Mouse (Mus musculus): ENCODE results near the gene Rcan1.

Gene Rcan1

DNA sequence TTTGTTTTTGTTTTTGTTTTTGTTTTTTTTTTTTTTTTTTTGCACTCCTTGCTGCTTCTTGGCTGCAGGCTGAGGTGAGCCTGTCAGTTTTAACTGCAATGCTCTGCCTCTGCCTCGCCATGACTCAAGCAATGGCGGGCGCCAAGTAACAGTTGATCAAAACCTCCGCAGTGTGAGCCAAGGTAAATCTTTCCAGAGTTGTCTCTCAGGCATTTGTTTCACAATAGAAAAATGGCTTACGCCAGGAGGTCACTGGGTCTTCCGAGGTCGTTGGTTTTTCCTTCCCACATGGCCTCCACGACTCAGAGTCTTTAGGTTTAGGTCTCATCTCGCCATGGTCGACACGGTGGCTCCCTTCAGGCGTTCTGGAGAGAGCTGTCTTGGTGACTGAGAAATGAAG lies 117.4 kb downstream of the Rcan1 start:
- DNase-seq (ENCODE audit: low read depth, low spot score): no peak

DNA sequence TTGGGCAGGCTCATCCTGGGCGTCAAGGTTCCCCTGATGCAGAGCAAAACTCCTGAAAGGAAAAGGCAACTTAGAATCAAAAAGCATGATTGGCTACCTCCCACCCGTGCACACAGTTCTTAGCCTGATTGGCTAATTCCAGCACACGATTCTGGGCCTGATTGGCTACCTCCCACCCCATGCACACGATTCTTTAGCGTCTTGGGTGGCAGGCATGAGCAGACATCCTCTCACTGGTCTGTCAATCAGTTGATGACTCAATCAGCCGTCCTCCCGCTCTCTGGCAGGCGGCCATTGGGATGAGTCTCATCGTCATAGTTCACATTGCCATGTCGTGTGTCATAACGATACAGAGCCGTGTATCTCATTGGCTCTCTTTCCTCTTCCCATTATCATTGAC lies 121.7 kb downstream of the Rcan1 start:
- DNase-seq (ENCODE audit: low read depth, low spot score): no peak

DNA sequence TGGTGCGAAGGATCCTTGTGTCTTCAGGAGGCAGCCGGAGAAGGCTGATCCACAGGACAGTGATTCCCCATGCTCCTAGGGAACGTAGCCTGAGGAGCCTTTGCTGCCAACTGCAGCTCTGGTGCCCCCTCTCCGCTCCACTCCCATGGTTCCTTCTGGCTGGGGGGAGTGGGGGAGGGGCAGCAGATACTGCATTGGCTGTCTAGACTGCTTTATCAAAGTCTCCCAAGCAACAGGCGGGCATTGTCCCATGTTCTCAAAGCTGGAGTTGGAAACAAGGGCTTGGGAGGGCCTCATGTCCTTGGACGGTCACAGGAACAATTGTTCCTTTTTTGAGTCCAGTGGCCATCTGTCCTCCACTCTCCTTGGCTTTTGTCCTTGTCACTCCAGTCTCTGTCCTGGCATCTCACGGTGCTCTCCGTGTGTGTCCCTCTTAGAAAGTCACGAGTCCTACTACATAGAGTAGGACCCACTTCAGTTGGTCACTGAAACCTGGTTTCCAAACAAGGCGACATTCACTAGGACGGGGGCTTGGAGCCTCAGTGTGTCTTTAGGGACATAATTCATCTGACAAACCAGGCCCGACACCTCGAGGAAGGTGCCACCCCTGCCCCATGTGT lies 124.3 kb downstream of the Rcan1 start:
- no peak for DNase-seq (ENCODE audit: low read depth, low spot score)

DNA sequence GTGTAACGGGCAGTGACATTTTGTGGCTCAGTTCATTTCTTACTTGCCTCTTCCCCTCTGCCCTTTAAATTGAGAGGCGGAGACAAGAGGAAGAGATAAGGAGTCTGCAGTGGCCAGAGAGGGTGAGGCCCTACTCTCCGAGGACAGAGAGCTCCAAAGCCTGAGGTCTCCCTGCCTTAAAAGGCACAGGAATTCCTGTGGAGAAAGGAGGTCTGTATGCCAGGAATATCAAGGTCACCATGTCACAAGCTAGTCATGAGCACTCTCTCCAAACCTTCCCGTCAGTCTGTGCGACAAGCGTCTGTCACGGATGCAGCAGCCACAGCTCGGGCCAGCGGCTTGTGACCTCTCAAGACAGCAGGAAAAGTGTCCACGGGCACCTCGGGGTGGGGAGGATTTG lies 125.5 kb downstream of the Rcan1 start:
- DNase-seq (ENCODE audit: low read depth, low spot score): no peak

Measured in forelimb bud, embryonic 11.5 days (tissue).